Mouse (Mus musculus) forebrain, embryonic 10.5 days (tissue): ENCODE results near the gene Kdm2b. TPM values are rescaled to one million over a fixed set of nuclear protein-coding genes. Genes with fewer than 3 reads are reported as not detected.
A peak's percentile ranks its signal among the peaks of the same experiment; 100 is the strongest.
"Not testable (repeated sequence)": the region's sequence is repeated elsewhere in the genome, so short reads cannot be mapped to it uniquely, and the experiment has no call there.

Source experiments
- DNase-seq: peaks from one replicate; pipeline ENCODE4 v3.0.0-alpha.2; 2017; ENCODE audit warnings: low spot score; ENCODE audit errors: extremely low spot score
- H3K27ac ChIP-seq: fragments of 300-500 bp; sonication (generic); 2 replicates; pipeline ENCODE4 v1.5.1; 2016; ENCODE audit warnings: mild to moderate bottlenecking
- H3K27me3 ChIP-seq: fragments of 300-500 bp; sonication (generic); 2 replicates; pipeline ENCODE4 v1.6.1; 2016; ENCODE audit warnings: mild to moderate bottlenecking; ENCODE audit not compliant: poor library complexity, severe bottlenecking
- H3K36me3 ChIP-seq: fragments of 300-500 bp; sonication (generic); replicated peaks from 2 replicates; pipeline ENCODE4 v1.6.1; 2016; ENCODE audit warnings: mild to moderate bottlenecking, moderate library complexity
- H3K4me1 ChIP-seq: fragments of 300-500 bp; sonication (generic); 2 replicates; pipeline ENCODE4 v1.6.1; 2016
- H3K4me3 ChIP-seq: fragments of 300-500 bp; sonication (generic); 2 replicates; pipeline ENCODE4 v1.5.1; 2016; ENCODE audit warnings: mild to moderate bottlenecking, moderate library complexity
- H3K9me3 ChIP-seq: fragments of 300-500 bp; sonication (generic); 2 replicates; pipeline ENCODE4 v1.6.1; 2016; ENCODE audit warnings: mild to moderate bottlenecking, moderate library complexity
- WGBS: fragments of 180-500 bp; shearing (Covaris S2); methylation state at CpG from one replicate; pipeline ENCODE4 v1.1.7; 2016; 5-methylcytosine and 5-hydroxymethylcytosine counted together
- polyA plus RNA-seq: library from polyadenylated mRNA; unstranded; fragments of >200 nt; fragmentation: Nextera tagmentation; extraction: Ambion mirVana; gene quantifications from 2 replicates; pipeline ENCODE4 v1.2.1, GENCODE M21; 2016

The Kdm2b gene
- polyA plus RNA-seq, 1 experiment from 2014 or later = 83.4 TPM

- Histone ChIP-seq H3K27ac (peak overlapping the region; percentile 96), H3K4me1 (peaks cover 76% of the 10 kb centered on the region), H3K36me3 (peaks cover 20% of the 10 kb centered on the region), H3K9me3 (no peaks in the 10 kb centered on the region), H3K4me3 (peak overlapping the region; percentile 68), H3K27me3 (no peaks in the 10 kb centered on the region)
- peak; percentile 50 for DNase-seq
- under 1% methylated on average over 39 of the region's 39 CpGs for WGBS
Observed at GRCm38 (mm10) chr5:122987211-122988020, 2.2 kb downstream of the Kdm2b start.

GRCm38 (mm10) chr5:122986091-122986493 is 3.5 kb downstream of the Kdm2b start:
- no peaks in the 10 kb centered on the region for H3K27me3 ChIP-seq
- DNase-seq = no peak
- peak overlapping the region; percentile 68 for H3K4me3 ChIP-seq
- peaks cover 62% of the 10 kb centered on the region for H3K4me1 ChIP-seq
- peaks cover 33% of the 10 kb centered on the region for H3K36me3 ChIP-seq
- 11% methylated on average over 8 of the region's 8 CpGs for WGBS
- H3K27ac ChIP-seq = peak overlapping the region; percentile 96
- no peaks in the 10 kb centered on the region for H3K9me3 ChIP-seq

GRCm38 (mm10) chr5:122985276-122985675 is 4.3 kb downstream of the Kdm2b start:
- H3K36me3 ChIP-seq = peaks cover 41% of the 10 kb centered on the region
- WGBS = 35% methylated on average over 3 of the region's 3 CpGs
- DNase-seq = no peak
- H3K27me3 ChIP-seq = no peaks in the 10 kb centered on the region
- peak overlapping the region; percentile 68 for H3K4me3 ChIP-seq
- peaks cover 54% of the 10 kb centered on the region for H3K4me1 ChIP-seq
- H3K9me3 ChIP-seq = no peaks in the 10 kb centered on the region
- H3K27ac ChIP-seq = peak overlapping the region; percentile 96

GRCm38 (mm10) chr5:122984483-122984882 is 5.1 kb downstream of the Kdm2b start:
- no peak for DNase-seq
- Histone ChIP-seq H3K4me3 (0 out of 2 replicates have a peak overlapping the region, but pooled peaks have one; percentile 68), H3K4me1 (peaks cover 46% of the 10 kb centered on the region), H3K27ac (peak overlapping the region; percentile 96), H3K36me3 (peaks cover 49% of the 10 kb centered on the region), H3K27me3 (no peaks in the 10 kb centered on the region), H3K9me3 (no peaks in the 10 kb centered on the region)
- 79% methylated on average over 5 of the region's 5 CpGs for WGBS

GRCm38 (mm10) chr5:122978970-122979369 is 10.7 kb downstream of the Kdm2b start:
- H3K27ac ChIP-seq = no peak overlapping the region
- H3K4me3 ChIP-seq = no peak overlapping the region
- H3K27me3 ChIP-seq = no peaks in the 10 kb centered on the region
- 89% methylated on average over 8 of the region's 8 CpGs for WGBS
- no peaks in the 10 kb centered on the region for H3K4me1 ChIP-seq
- H3K36me3 ChIP-seq = peaks cover 84% of the 10 kb centered on the region
- DNase-seq = no peak
- no peaks in the 10 kb centered on the region for H3K9me3 ChIP-seq

- not testable (repeated sequence) for H3K27me3 ChIP-seq, DNase-seq, H3K4me1 ChIP-seq, H3K4me3 ChIP-seq, H3K27ac ChIP-seq, H3K9me3 ChIP-seq
- 94% methylated on average over 4 of the region's 4 CpGs for WGBS
- H3K36me3 ChIP-seq = peaks cover 52% of the 10 kb centered on the region
Observed at GRCm38 (mm10) chr5:122974701-122975100, 14.9 kb downstream of the Kdm2b start.

- H3K4me1 ChIP-seq = peaks cover 8% of the 10 kb centered on the region; the same call in 1 of the 2 replicates
- DNase-seq = no peak
- peaks cover 28% of the 10 kb centered on the region for H3K36me3 ChIP-seq
- WGBS = 86% methylated on average over 9 of the region's 9 CpGs
- H3K27me3 ChIP-seq = no peaks in the 10 kb centered on the region
- H3K4me3 ChIP-seq = no peak overlapping the region
- no peaks in the 10 kb centered on the region for H3K9me3 ChIP-seq
- no peak overlapping the region for H3K27ac ChIP-seq
Observed at GRCm38 (mm10) chr5:122972116-122972515, 17.5 kb downstream of the Kdm2b start.

- Histone ChIP-seq H3K27me3 (no peaks in the 10 kb centered on the region), H3K4me3 (no peak overlapping the region), H3K9me3 (no peaks in the 10 kb centered on the region), H3K36me3 (peaks cover 22% of the 10 kb centered on the region), H3K27ac (no peak overlapping the region), H3K4me1 (peaks cover 8% of the 10 kb centered on the region; the same call in 1 of the 2 replicates)
- 93% methylated on average over 4 of the region's 4 CpGs for WGBS
- no peak for DNase-seq
Observed at GRCm38 (mm10) chr5:122971438-122971837, 18.2 kb downstream of the Kdm2b start.

- H3K4me3 ChIP-seq = no peak overlapping the region
- peaks cover 9% of the 10 kb centered on the region for H3K36me3 ChIP-seq
- H3K27me3 ChIP-seq = no peaks in the 10 kb centered on the region
- DNase-seq = no peak
- no peak overlapping the region for H3K27ac ChIP-seq
- 93% methylated on average over 5 of the region's 5 CpGs for WGBS
- peaks cover 8% of the 10 kb centered on the region; the same call in 1 of the 2 replicates for H3K4me1 ChIP-seq
- H3K9me3 ChIP-seq = no peaks in the 10 kb centered on the region
Observed at GRCm38 (mm10) chr5:122970056-122970455, 19.6 kb downstream of the Kdm2b start.

GRCm38 (mm10) chr5:122968322-122968721 is 21.3 kb downstream of the Kdm2b start:
- Histone ChIP-seq H3K27ac (0 out of 2 replicates have a peak overlapping the region, but pooled peaks have one; percentile 12), H3K9me3 (no peaks in the 10 kb centered on the region), H3K27me3 (no peaks in the 10 kb centered on the region), H3K36me3 (peaks cover 11% of the 10 kb centered on the region; the same call in 1 of the 2 replicates), H3K4me1 (peaks cover 8% of the 10 kb centered on the region; the same call in 1 of the 2 replicates), H3K4me3 (no peak overlapping the region)
- WGBS = 35% methylated on average over 4 of the region's 4 CpGs
- peak; percentile 55 for DNase-seq

- Histone ChIP-seq H3K4me1 (peaks cover 12% of the 10 kb centered on the region; the same call in 1 of the 2 replicates), H3K27ac (no peak overlapping the region), H3K4me3 (no peak overlapping the region), H3K36me3 (peaks cover 25% of the 10 kb centered on the region), H3K9me3 (no peaks in the 10 kb centered on the region), H3K27me3 (no peaks in the 10 kb centered on the region)
- WGBS = 92% methylated on average over 11 of the region's 11 CpGs
- no peak for DNase-seq
Observed at GRCm38 (mm10) chr5:122965427-122965826, 24.2 kb downstream of the Kdm2b start.

GRCm38 (mm10) chr5:122964853-122965252 is 24.8 kb downstream of the Kdm2b start:
- Histone ChIP-seq H3K36me3 (peaks cover 25% of the 10 kb centered on the region), H3K4me3 (no peak overlapping the region), H3K9me3 (no peaks in the 10 kb centered on the region), H3K4me1 (peaks cover 13% of the 10 kb centered on the region), H3K27ac (no peak overlapping the region), H3K27me3 (no peaks in the 10 kb centered on the region)
- 88% methylated on average over 6 of the region's 6 CpGs for WGBS
- DNase-seq = no peak

- no peak overlapping the region for H3K27ac ChIP-seq
- H3K4me3 ChIP-seq = no peak overlapping the region
- WGBS = 54% methylated on average over 3 of the region's 3 CpGs
- no peaks in the 10 kb centered on the region for H3K27me3 ChIP-seq
- DNase-seq = no peak
- H3K36me3 ChIP-seq = peaks cover 34% of the 10 kb centered on the region
- H3K4me1 ChIP-seq = peaks cover 31% of the 10 kb centered on the region
- no peaks in the 10 kb centered on the region for H3K9me3 ChIP-seq
Observed at GRCm38 (mm10) chr5:122961905-122962304, 27.7 kb downstream of the Kdm2b start.
